Mouse (Mus musculus) heart, postnatal 0 days (tissue): ENCODE measurements around the gene Maneal.

Experiments used
- CTCF ChIP-seq: IDR thresholded peaks from 2 replicates; pipeline ENCODE4 v1.5.1; 2016; ENCODE audit warnings: antibody characterized with exemption, control low read depth, low read depth
- EP300 ChIP-seq: IDR thresholded peaks from 2 replicates; pipeline ENCODE4 v1.6.1; 2016; ENCODE audit warnings: antibody characterized with exemption, low read depth

GRCm38 (mm10) chr4:124825371-124825965 is 36.5 kb downstream of the Maneal start:
- no peak for TF ChIP-seq EP300
- no peak for TF ChIP-seq CTCF
